Mouse (Mus musculus) embryonic facial prominence, embryonic 14.5 days (tissue): ENCODE measurements around the gene Prmt1. TPM values are rescaled to one million over a fixed set of nuclear protein-coding genes. Genes with fewer than 3 reads are reported as not detected.

ENCODE experiments used
- ATAC-seq: fragments of 200-750 bp; cut with Nextera tagmentation; 2 replicates; pipeline ENCODE4 v1.8.0; 2017; ENCODE audit warnings: low read depth, moderate number of reproducible peaks, moderate TSS enrichment
- DNase-seq: peaks from one replicate; pipeline ENCODE4 v3.0.0-alpha.2; 2015; ENCODE audit warnings: low spot score
- H3K27ac ChIP-seq: fragments of 300-500 bp; sonication (generic); replicated peaks from 2 replicates; pipeline ENCODE4 v1.5.1; 2014; ENCODE audit warnings: low read depth, mild to moderate bottlenecking, low read length, moderate library complexity
- H3K27me3 ChIP-seq: fragments of 300-500 bp; sonication (generic); replicated peaks from 2 replicates; pipeline ENCODE4 v1.6.1; 2014; ENCODE audit warnings: low read length; ENCODE audit not compliant: control insufficient read depth, insufficient read depth
- H3K36me3 ChIP-seq: fragments of 300-500 bp; sonication (generic); 2 replicates; pipeline ENCODE4 v1.6.1; 2014; ENCODE audit warnings: low read length, mixed read lengths; ENCODE audit not compliant: control insufficient read depth, insufficient read depth
- H3K4me1 ChIP-seq: fragments of 300-500 bp; sonication (generic); 2 replicates; pipeline ENCODE4 v1.6.1; 2014; ENCODE audit warnings: antibody characterized with exemption, low read length; ENCODE audit not compliant: control insufficient read depth, insufficient read depth
- H3K4me2 ChIP-seq: fragments of 300-500 bp; sonication (generic); 2 replicates; pipeline ENCODE4 v1.6.1; 2014; ENCODE audit warnings: low read depth, mild to moderate bottlenecking, low read length, moderate library complexity, mixed read lengths
- H3K4me3 ChIP-seq: fragments of 300-500 bp; sonication (generic); 2 replicates; pipeline ENCODE4 v1.5.1; 2014; ENCODE audit warnings: low read depth, mild to moderate bottlenecking, low read length
- H3K9ac ChIP-seq: fragments of 300-500 bp; sonication (generic); 2 replicates; pipeline ENCODE4 v1.6.1; 2014; ENCODE audit warnings: low read depth, mild to moderate bottlenecking, low read length, moderate library complexity, mixed read lengths
- H3K9me3 ChIP-seq: fragments of 300-500 bp; sonication (generic); 2 replicates; pipeline ENCODE4 v1.6.1; 2016; ENCODE audit warnings: low read length; ENCODE audit not compliant: control insufficient read depth
- WGBS: fragments of 180-500 bp; shearing (Covaris S2); extraction: QIAGEN DNeasy Blood & Tissue Kit; methylation state at CpG from one replicate; pipeline ENCODE4 v1.1.7; 2014; 5-methylcytosine and 5-hydroxymethylcytosine counted together
- polyA plus RNA-seq: library from polyadenylated mRNA; unstranded; fragments of >200 nt; fragmentation: Nextera tagmentation; extraction: Ambion mirVana; gene quantifications from 2 replicates; pipeline ENCODE4 v1.2.1, GENCODE M21; 2014

Gene Prmt1
- polyA plus RNA-seq, 1 experiment from 2014 or later, result 173 TPM

- peaks cover 16% of the 10 kb centered on the region for H3K4me1 ChIP-seq
- H3K36me3 ChIP-seq, result peaks cover 61% of the 10 kb centered on the region
- no peak overlapping the region for H3K4me3 ChIP-seq
- DNase-seq (peak; percentile 71), ATAC-seq (no peak)
- H3K27ac ChIP-seq, result no peak overlapping the region
- no peak overlapping the region for H3K4me2 ChIP-seq
- no peaks in the 10 kb centered on the region for H3K9me3 ChIP-seq
- WGBS, result 31% methylated on average over 6 of the region's 6 CpGs
- no peak overlapping the region for H3K9ac ChIP-seq
- H3K27me3 ChIP-seq, result no peaks in the 10 kb centered on the region
Measured at GRCm38 (mm10) chr7:44983085-44983484, 3.3 kb downstream of the Prmt1 start.

DNA sequence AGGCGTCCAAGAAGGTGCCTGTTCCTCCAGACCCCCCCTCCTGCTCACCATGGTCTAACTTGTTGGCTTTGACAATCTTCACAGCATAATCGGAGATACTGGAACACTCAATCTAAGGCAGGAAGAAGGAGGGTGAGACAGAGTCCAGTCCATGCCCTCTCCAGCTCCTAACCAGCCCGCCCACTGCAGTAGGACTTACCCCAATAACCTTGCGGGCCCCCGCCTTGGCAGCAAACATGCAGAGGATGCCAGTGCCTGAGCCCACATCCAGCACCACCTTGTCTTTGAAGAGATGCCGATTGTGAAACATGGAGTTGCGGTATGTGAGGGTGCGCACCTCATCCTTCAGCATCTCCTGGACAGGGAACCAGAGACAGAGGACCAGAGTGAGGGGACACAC, 4.8 kb downstream of the Prmt1 start:
- Histone ChIP-seq H3K36me3 (peaks cover 76% of the 10 kb centered on the region), H3K4me1 (peaks cover 11% of the 10 kb centered on the region), H3K27ac (no peak overlapping the region), H3K9ac (no peak overlapping the region), H3K4me3 (no peak overlapping the region), H3K4me2 (no peak overlapping the region), H3K9me3 (no peaks in the 10 kb centered on the region), H3K27me3 (no peaks in the 10 kb centered on the region)
- DNase-seq (no peak), ATAC-seq (no peak)
- 94% methylated on average over 8 of the region's 8 CpGs for WGBS

GRCm38 (mm10) chr7:44978300-44978699, 8.1 kb downstream of the Prmt1 start:
- no peak for ATAC-seq
- H3K36me3 ChIP-seq, result peaks cover 80% of the 10 kb centered on the region
- WGBS, result 91% methylated on average over 3 of the region's 3 CpGs

GRCm38 (mm10) chr7:44975117-44975419, 11.3 kb downstream of the Prmt1 start:
- Histone ChIP-seq H3K27ac (peak overlapping the region; percentile 82; the same call in 1 of the 2 replicates), H3K9ac (peak overlapping the region; percentile 65; the same call in 1 of the 2 replicates)
- WGBS, result 21% methylated on average over 6 of the region's 6 CpGs

More at GRCm38 (mm10) chr7:44978300-44978699, 8.1 kb downstream of the Prmt1 start:
- Histone ChIP-seq H3K4me1 (no peaks in the 10 kb centered on the region; the same call in 1 of the 2 replicates), H3K9ac (no peak overlapping the region), H3K4me2 (no peak overlapping the region), H3K9me3 (no peaks in the 10 kb centered on the region), H3K27me3 (no peaks in the 10 kb centered on the region), H3K4me3 (no peak overlapping the region), H3K27ac (no peak overlapping the region)
- no peak for DNase-seq

DNA sequence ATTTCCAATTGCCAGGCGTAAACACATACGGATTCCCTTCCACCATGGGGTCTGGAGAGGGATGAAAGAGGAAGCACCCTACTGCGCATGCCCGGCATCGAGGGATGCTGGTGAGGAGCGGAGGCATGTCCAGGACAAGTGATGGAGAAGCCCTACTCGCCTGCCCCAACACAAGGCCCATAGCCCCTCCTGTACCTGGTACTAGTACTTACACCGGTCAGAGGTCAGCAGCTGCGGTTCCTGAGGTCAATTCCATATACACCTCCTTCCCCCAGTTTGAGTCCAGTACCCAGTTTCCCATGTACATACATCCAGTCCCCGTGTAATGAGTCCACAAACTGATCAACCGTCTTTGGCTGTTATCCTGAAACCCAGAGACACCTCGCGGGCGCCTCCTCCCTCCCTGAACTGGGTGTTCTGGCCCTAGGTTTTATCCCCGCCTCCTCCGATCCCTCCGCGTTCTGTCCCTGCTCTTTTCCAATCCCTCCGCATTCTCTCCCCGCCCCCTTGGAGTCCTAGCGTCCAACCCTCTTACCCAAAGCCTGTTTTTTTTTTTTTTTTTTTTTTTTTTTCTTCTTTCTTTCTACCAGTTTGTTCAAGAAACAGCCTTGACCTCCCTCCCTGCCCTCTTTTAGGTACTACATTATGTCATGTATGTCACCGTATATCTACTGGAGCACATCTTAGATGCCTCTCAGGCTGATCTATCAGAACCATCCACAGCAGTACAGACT, 11.8 kb downstream of the Prmt1 start, which contains the start of gene Cpt1c:
Cpt1c (minus strand) TSS at position 469 of the 734 bp plus-strand sequence.
- no peaks in the 10 kb centered on the region for H3K9me3 ChIP-seq
- peak within 1 kb of the TSS; percentile 65 for H3K9ac ChIP-seq
- WGBS, result 3% methylated on average over 22 of the region's 22 CpGs
- ATAC-seq (peak; percentile 32), DNase-seq (peak; percentile 95)
- H3K27me3 ChIP-seq, result no peaks in the 10 kb centered on the region
- H3K4me1 ChIP-seq, result peaks cover 8% of the 10 kb centered on the region
- peak within 1 kb of the TSS; percentile 82 for H3K27ac ChIP-seq
- peak within 1 kb of the TSS; percentile 69 for H3K4me2 ChIP-seq
- H3K4me3 ChIP-seq, result peak within 1 kb of the TSS; percentile 51
- peaks cover 45% of the 10 kb centered on the region for H3K36me3 ChIP-seq

More at GRCm38 (mm10) chr7:44975117-44975419, 11.3 kb downstream of the Prmt1 start:
- Histone ChIP-seq H3K27me3 (no peaks in the 10 kb centered on the region), H3K9me3 (no peaks in the 10 kb centered on the region), H3K4me1 (peaks cover 8% of the 10 kb centered on the region), H3K36me3 (peaks cover 50% of the 10 kb centered on the region), H3K4me2 (peak overlapping the region; percentile 69), H3K4me3 (peak overlapping the region; percentile 51; the same call in 1 of the 2 replicates)
- ATAC-seq (no peak), DNase-seq (no peak)

DNA sequence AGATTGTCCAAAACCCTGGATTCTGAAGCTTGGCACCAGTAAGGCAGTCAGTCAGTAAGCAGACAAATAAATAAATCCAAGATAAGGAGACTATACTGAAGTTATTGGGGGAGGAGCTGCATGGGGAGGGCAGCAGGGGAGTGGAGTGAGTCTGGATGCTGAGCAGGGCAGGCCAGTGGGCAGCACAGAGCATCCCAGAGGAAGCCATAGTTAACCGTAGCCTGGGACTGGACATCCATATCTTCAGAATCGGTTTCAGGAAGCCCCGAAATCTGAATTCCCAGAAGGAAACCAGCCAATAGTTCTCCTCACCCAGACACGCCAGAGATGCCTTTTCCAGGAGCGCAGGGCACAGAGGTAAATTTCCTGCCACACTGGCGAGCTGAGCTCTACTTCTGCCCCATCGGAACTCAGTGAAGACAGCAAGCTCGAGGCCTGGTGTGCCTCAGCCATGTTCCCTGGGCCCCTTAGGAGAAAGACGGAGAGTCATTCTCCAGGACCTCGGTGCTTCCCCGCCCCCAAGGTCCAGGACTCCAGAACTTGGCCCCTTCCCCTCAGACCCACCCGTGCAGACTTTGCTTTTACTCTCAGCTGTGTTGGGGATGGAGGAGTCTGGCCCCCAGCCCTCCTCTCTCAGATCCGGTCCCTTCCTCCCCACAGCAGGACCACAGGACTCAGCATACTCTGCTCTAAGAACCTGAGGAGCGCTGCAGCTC, 12.8 kb downstream of the Prmt1 start:
- H3K9ac ChIP-seq, result peak overlapping the region; percentile 65
- ATAC-seq, result no peak
- H3K4me2 ChIP-seq, result peak overlapping the region; percentile 69
- 37% methylated on average over 13 of the region's 14 CpGs for WGBS
- no peaks in the 10 kb centered on the region for H3K9me3 ChIP-seq
- no peak for DNase-seq
- no peaks in the 10 kb centered on the region for H3K27me3 ChIP-seq
- H3K36me3 ChIP-seq, result peaks cover 35% of the 10 kb centered on the region
- H3K4me3 ChIP-seq, result peak overlapping the region; percentile 51
- peaks cover 8% of the 10 kb centered on the region for H3K4me1 ChIP-seq
- peak overlapping the region; percentile 82 for H3K27ac ChIP-seq

GRCm38 (mm10) chr7:44971142-44971541, 15.2 kb downstream of the Prmt1 start:
- WGBS, result 67% methylated on average over 7 of the region's 7 CpGs
- Histone ChIP-seq H3K4me1 (peaks cover 8% of the 10 kb centered on the region), H3K36me3 (peaks cover 30% of the 10 kb centered on the region), H3K9ac (peak overlapping the region; percentile 65), H3K9me3 (no peaks in the 10 kb centered on the region), H3K4me3 (peak overlapping the region; percentile 62), H3K27ac (peak overlapping the region; percentile 88; the same call in 1 of the 2 replicates), H3K4me2 (peak overlapping the region; percentile 60), H3K27me3 (no peaks in the 10 kb centered on the region)
- ATAC-seq, result no peak
- no peak for DNase-seq

- H3K4me1 ChIP-seq, result peaks cover 8% of the 10 kb centered on the region
- peak overlapping the region; percentile 88 for H3K27ac ChIP-seq
- under 1% methylated on average over 36 of the region's 36 CpGs for WGBS
- no peaks in the 10 kb centered on the region for H3K27me3 ChIP-seq
- no peaks in the 10 kb centered on the region for H3K9me3 ChIP-seq
- peak overlapping the region; percentile 62 for H3K4me3 ChIP-seq
- peak; percentile 98 for DNase-seq
- H3K36me3 ChIP-seq, result peaks cover 29% of the 10 kb centered on the region
- H3K4me2 ChIP-seq, result peak overlapping the region; percentile 60
- ATAC-seq, result peak; percentile 97
- H3K9ac ChIP-seq, result peak overlapping the region; percentile 65
Measured at GRCm38 (mm10) chr7:44970231-44970691, 16.1 kb downstream of the Prmt1 start.
